Mouse (Mus musculus): Measurements from ENCODE around the gene Cyth2.

GRCm38 (mm10) chr7:45796950-45797349 is 17.4 kb downstream of the Cyth2 start:
- TF ChIP-seq POLR2A (IDR thresholded peaks at IDR 0.05; ENCODE audit: low read depth, low read length), result no peak
- TF ChIP-seq SIN3A (IDR thresholded peaks at IDR 0.05; ENCODE audit: low read length), result no peak
- TF ChIP-seq NRF1 (IDR thresholded peaks at IDR 0.05; ENCODE audit: low read depth, low read length), result no peak
- TF ChIP-seq ZNF384 (IDR thresholded peaks at IDR 0.05; ENCODE audit: low read depth, low read length), result no peak
- TF ChIP-seq CTCF (conservative IDR thresholded peaks at IDR 0.05 in 1 of 2, IDR thresholded peaks at IDR 0.05 in 1 of 2; ENCODE audit: low read depth in 2 of 2, low read length in 2 of 2), result no peak
- no peak for TF ChIP-seq CHD2 (IDR thresholded peaks at IDR 0.05; ENCODE audit: low read length)
- no peak for TF ChIP-seq JUND (conservative IDR thresholded peaks at IDR 0.05; ENCODE audit: low read depth, low read length)
- TF ChIP-seq RAD21 (IDR thresholded peaks at IDR 0.05; ENCODE audit: low read depth, low read length), result no peak
- TF ChIP-seq ZMIZ1 (IDR thresholded peaks at IDR 0.05; ENCODE audit: low read depth, low read length), result no peak

All from CH12.LX (cell line).